Mouse (Mus musculus) intestine, embryonic 15.5 days (tissue): Measurements from ENCODE around the gene Gdap1l1. TPM values are rescaled to one million over a fixed set of nuclear protein-coding genes. Genes with fewer than 3 reads are reported as not detected.

Source experiments
- ATAC-seq: fragments of 200-750 bp; cut with Nextera tagmentation; 2 replicates; pipeline ENCODE4 v1.8.0; 2017; ENCODE audit warnings: moderate TSS enrichment, moderate library complexity
- H3K27ac ChIP-seq: fragments of 300-500 bp; sonication (generic); 2 replicates; pipeline ENCODE4 v1.5.1; 2015; ENCODE audit warnings: mild to moderate bottlenecking, inconsistent platforms
- H3K27me3 ChIP-seq: fragments of 300-500 bp; sonication (generic); replicated peaks from 2 replicates; pipeline ENCODE4 v1.6.1; 2015; ENCODE audit warnings: inconsistent platforms
- H3K36me3 ChIP-seq: fragments of 300-500 bp; sonication (generic); 2 replicates; pipeline ENCODE4 v1.6.1; 2015; ENCODE audit warnings: inconsistent platforms
- H3K4me1 ChIP-seq: fragments of 300-500 bp; sonication (generic); replicated peaks from 2 replicates; pipeline ENCODE4 v1.6.1; 2015; ENCODE audit warnings: inconsistent platforms
- H3K4me2 ChIP-seq: fragments of 300-500 bp; sonication (generic); replicated peaks from 2 replicates; pipeline ENCODE4 v1.6.1; 2015; ENCODE audit warnings: mild to moderate bottlenecking, inconsistent platforms
- H3K4me3 ChIP-seq: fragments of 300-500 bp; sonication (generic); replicated peaks from 2 replicates; pipeline ENCODE4 v1.5.1; 2015; ENCODE audit warnings: inconsistent platforms
- H3K9ac ChIP-seq: fragments of 300-500 bp; sonication (generic); 2 replicates; pipeline ENCODE4 v1.6.1; 2015; ENCODE audit warnings: inconsistent platforms
- H3K9me3 ChIP-seq: fragments of 300-500 bp; sonication (generic); 2 replicates; pipeline ENCODE4 v1.6.1; 2016; ENCODE audit warnings: inconsistent platforms
- WGBS: fragments of 180-500 bp; shearing (Covaris S2); methylation state at CpG from one replicate; pipeline ENCODE4 v1.1.7; 2015; 5-methylcytosine and 5-hydroxymethylcytosine counted together
- polyA plus RNA-seq: library from polyadenylated mRNA; unstranded; fragments of >200 nt; fragmentation: Nextera tagmentation; extraction: Ambion mirVana; gene quantifications from 2 replicates; pipeline ENCODE4 v1.2.1, GENCODE M21; 2015

The Gdap1l1 gene
- 5.9 and 6.1 TPM in 2 replicates for polyA plus RNA-seq

DNA sequence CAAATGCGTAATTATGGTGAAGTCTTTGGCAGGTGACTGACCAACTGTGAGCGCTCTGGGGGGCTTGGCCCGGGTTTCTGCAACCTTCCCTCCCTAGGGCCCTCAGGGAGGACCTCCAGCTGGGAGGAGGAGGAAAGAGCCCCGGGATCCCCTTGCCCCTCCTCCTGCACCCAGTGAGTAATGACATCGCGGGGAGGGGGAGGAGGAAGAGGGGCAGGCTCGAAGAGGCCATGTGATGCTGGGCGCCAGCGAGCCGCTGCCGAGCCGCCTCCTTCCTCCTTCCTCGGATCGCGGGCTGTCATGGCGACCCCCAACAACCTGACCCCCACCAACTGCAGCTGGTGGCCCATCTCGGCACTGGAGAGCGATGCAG lies at the start of gene Gdap1l1:
Gene Gdap1l1 (plus strand): TSS at position 231 of the 373 bp plus-strand sequence.
- H3K4me1 ChIP-seq, result peaks cover 14% of the 10 kb centered on the region; the same call in 1 of the 2 replicates
- peak within 1 kb of the TSS; percentile 37 for H3K9ac ChIP-seq
- peaks cover 22% of the 10 kb centered on the region for H3K27me3 ChIP-seq
- no peak within 1 kb of the TSS for H3K27ac ChIP-seq
- ATAC-seq, result peak; percentile 47
- H3K4me3 ChIP-seq, result peak within 1 kb of the TSS; percentile 40
- no peaks in the 10 kb centered on the region for H3K36me3 ChIP-seq
- H3K9me3 ChIP-seq, result no peaks in the 10 kb centered on the region
- 1% methylated on average over 17 of the region's 18 CpGs for WGBS
- peak within 1 kb of the TSS; percentile 60 for H3K4me2 ChIP-seq

GRCm38 (mm10) chr2:163392436-163392835 lies 45.8 kb upstream of the Gdap1l1 start:
- no peak overlapping the region for H3K27ac ChIP-seq
- H3K4me3 ChIP-seq, result no peak overlapping the region
- WGBS, result 67% methylated on average over 6 of the region's 6 CpGs
- H3K9me3 ChIP-seq, result no peaks in the 10 kb centered on the region
- H3K4me1 ChIP-seq, result peaks cover 4% of the 10 kb centered on the region; the same call in 1 of the 2 replicates
- H3K4me2 ChIP-seq, result no peak overlapping the region; the same call in 1 of the 2 replicates
- no peaks in the 10 kb centered on the region for H3K27me3 ChIP-seq
- H3K36me3 ChIP-seq, result no peaks in the 10 kb centered on the region
- no peak overlapping the region for H3K9ac ChIP-seq
- peak; percentile 77 for ATAC-seq

DNA sequence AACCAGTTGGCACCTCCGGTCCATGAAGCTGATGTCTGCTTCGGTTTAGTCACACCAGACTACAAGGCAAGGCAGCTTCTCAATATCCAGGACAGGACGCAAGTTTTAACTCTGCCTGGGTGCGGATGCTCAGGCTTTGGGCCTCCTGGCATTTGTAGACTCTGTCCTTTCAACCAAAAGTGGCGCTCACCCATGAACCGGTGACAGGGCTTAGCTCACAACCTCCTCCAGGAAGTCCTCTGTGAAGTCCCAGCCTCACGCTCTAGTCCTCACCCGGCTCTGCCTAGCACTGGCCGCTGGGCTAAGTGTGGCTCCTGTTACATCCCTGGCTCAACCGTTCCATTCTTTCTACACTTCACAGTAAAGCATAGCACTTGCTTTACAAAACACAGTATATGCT lies 45.0 kb upstream of the Gdap1l1 start:
- Histone ChIP-seq H3K4me2 (no peak overlapping the region; the same call in 1 of the 2 replicates), H3K4me1 (peaks cover 7% of the 10 kb centered on the region; the same call in 1 of the 2 replicates), H3K27ac (no peak overlapping the region), H3K36me3 (no peaks in the 10 kb centered on the region), H3K4me3 (no peak overlapping the region), H3K27me3 (no peaks in the 10 kb centered on the region), H3K9me3 (no peaks in the 10 kb centered on the region), H3K9ac (no peak overlapping the region)
- no peak for ATAC-seq
- 90% methylated on average over 10 of the region's 10 CpGs for WGBS

- no peaks in the 10 kb centered on the region for H3K9me3 ChIP-seq
- peak overlapping the region; percentile 41 for H3K4me2 ChIP-seq
- no peaks in the 10 kb centered on the region for H3K27me3 ChIP-seq
- no peak overlapping the region for H3K27ac ChIP-seq
- peak overlapping the region; percentile 28; the same call in 1 of the 2 replicates for H3K9ac ChIP-seq
- 66% methylated on average over 6 of the region's 6 CpGs for WGBS
- ATAC-seq, result no peak
- H3K4me1 ChIP-seq, result peaks cover 7% of the 10 kb centered on the region; the same call in 1 of the 2 replicates
- peak overlapping the region; percentile 7; the same call in 1 of the 2 replicates for H3K4me3 ChIP-seq
- no peaks in the 10 kb centered on the region for H3K36me3 ChIP-seq
Observed at GRCm38 (mm10) chr2:163393976-163394375, 44.3 kb upstream of the Gdap1l1 start.

DNA sequence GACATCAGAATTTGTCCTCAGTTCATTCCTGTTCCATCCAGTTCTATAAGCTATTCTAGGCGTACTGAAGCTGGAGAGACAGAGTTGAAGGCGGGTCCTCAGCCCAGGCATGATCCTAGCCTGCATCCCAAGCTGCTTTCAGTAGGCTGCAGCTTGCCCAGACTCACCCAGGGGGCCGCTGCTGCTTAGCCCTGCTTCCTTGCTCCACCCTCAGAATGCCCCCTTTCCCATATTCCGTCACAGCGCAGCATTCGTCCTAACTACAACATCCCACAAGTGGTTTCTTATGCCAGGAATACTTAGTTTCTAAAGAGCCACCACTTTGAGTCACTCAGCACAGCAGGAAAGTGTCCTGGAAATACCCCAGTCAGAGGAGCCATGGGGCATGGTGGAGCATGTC lies 43.3 kb upstream of the Gdap1l1 start:
- Histone ChIP-seq H3K9me3 (no peaks in the 10 kb centered on the region), H3K27ac (peak overlapping the region; percentile 48; the same call in 1 of the 2 replicates), H3K9ac (peak overlapping the region; percentile 8; the same call in 1 of the 2 replicates), H3K4me2 (peak overlapping the region; percentile 41; the same call in 1 of the 2 replicates), H3K27me3 (no peaks in the 10 kb centered on the region), H3K36me3 (no peaks in the 10 kb centered on the region), H3K4me3 (peak overlapping the region; percentile 22), H3K4me1 (peaks cover 7% of the 10 kb centered on the region; the same call in 1 of the 2 replicates)
- WGBS, result 65% methylated on average over 6 of the region's 6 CpGs
- no peak for ATAC-seq

DNA sequence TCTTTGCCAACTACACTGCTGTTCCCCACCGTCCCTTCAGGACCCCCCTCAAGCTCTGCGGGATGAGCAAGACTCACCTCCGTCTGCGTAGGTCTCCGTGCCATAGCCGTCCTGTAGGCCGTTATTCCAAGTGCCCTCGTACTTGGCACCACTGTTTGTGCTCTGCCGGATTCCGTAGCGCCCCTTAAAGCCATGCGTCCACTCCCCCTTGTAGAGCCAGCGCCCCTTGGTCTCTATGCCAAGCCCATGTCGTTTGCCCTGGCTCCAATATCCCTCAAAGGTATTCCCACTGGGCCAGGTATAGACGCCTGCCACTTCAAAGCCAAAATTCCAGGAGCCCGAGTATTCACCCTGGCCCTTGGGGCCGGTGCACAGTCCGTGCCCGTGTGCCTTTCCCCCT lies 41.2 kb upstream of the Gdap1l1 start:
- Histone ChIP-seq H3K4me3 (peak overlapping the region; percentile 30), H3K36me3 (no peaks in the 10 kb centered on the region), H3K27ac (peak overlapping the region; percentile 79), H3K4me1 (peaks cover 7% of the 10 kb centered on the region; the same call in 1 of the 2 replicates), H3K9me3 (no peaks in the 10 kb centered on the region), H3K27me3 (no peaks in the 10 kb centered on the region), H3K4me2 (peak overlapping the region; percentile 52), H3K9ac (peak overlapping the region; percentile 33; the same call in 1 of the 2 replicates)
- WGBS, result 85% methylated on average over 19 of the region's 19 CpGs
- no peak for ATAC-seq

- 8% methylated on average over 10 of the region's 10 CpGs for WGBS
- H3K9ac ChIP-seq, result peak within 1 kb of the TSS; percentile 33
- H3K27me3 ChIP-seq, result no peaks in the 10 kb centered on the region
- peak within 1 kb of the TSS; percentile 30 for H3K4me3 ChIP-seq
- H3K27ac ChIP-seq, result peak within 1 kb of the TSS; percentile 79
- H3K9me3 ChIP-seq, result no peaks in the 10 kb centered on the region
- H3K4me1 ChIP-seq, result 0 out of 2 replicates have a peak, but pooled peaks cover 3% of the 10 kb centered on the region
- H3K36me3 ChIP-seq, result no peaks in the 10 kb centered on the region
- peak within 1 kb of the TSS; percentile 52 for H3K4me2 ChIP-seq
- peak; percentile 79 for ATAC-seq
Observed at GRCm38 (mm10) chr2:163397905-163398304, 40.4 kb upstream of the Gdap1l1 start, which contains the start of gene Jph2. TSS of gene Jph2 (minus strand) at chr2:163397993.

GRCm38 (mm10) chr2:163398770-163399169 lies 39.5 kb upstream of the Gdap1l1 start:
- Histone ChIP-seq H3K27me3 (no peaks in the 10 kb centered on the region), H3K4me2 (no peak overlapping the region), H3K9me3 (no peaks in the 10 kb centered on the region), H3K4me3 (no peak overlapping the region), H3K4me1 (0 out of 2 replicates have a peak, but pooled peaks cover 3% of the 10 kb centered on the region), H3K27ac (peak overlapping the region; percentile 79), H3K9ac (peak overlapping the region; percentile 33; the same call in 1 of the 2 replicates), H3K36me3 (no peaks in the 10 kb centered on the region)
- 72% methylated on average over 4 of the region's 4 CpGs for WGBS
- ATAC-seq, result no peak

GRCm38 (mm10) chr2:163399222-163399621 lies 39.1 kb upstream of the Gdap1l1 start:
- Histone ChIP-seq H3K9me3 (no peaks in the 10 kb centered on the region), H3K4me3 (no peak overlapping the region), H3K4me1 (0 out of 2 replicates have a peak, but pooled peaks cover 3% of the 10 kb centered on the region), H3K36me3 (no peaks in the 10 kb centered on the region), H3K27ac (no peak overlapping the region), H3K4me2 (no peak overlapping the region), H3K9ac (no peak overlapping the region), H3K27me3 (no peaks in the 10 kb centered on the region)
- ATAC-seq, result no peak
- WGBS, result 67% methylated on average over 8 of the region's 8 CpGs

GRCm38 (mm10) chr2:163401221-163401620 lies 37.1 kb upstream of the Gdap1l1 start:
- no peak overlapping the region for H3K4me2 ChIP-seq
- 9% methylated on average over 8 of the region's 8 CpGs for WGBS
- H3K27ac ChIP-seq, result no peak overlapping the region
- H3K9me3 ChIP-seq, result no peaks in the 10 kb centered on the region
- H3K9ac ChIP-seq, result no peak overlapping the region
- no peak overlapping the region for H3K4me3 ChIP-seq
- H3K36me3 ChIP-seq, result no peaks in the 10 kb centered on the region
- H3K27me3 ChIP-seq, result no peaks in the 10 kb centered on the region
- 0 out of 2 replicates have a peak, but pooled peaks cover 3% of the 10 kb centered on the region for H3K4me1 ChIP-seq
- ATAC-seq, result no peak

- Histone ChIP-seq H3K4me1 (no peaks in the 10 kb centered on the region), H3K4me2 (no peak overlapping the region), H3K27ac (peak overlapping the region; percentile 33; the same call in 1 of the 2 replicates), H3K27me3 (no peaks in the 10 kb centered on the region), H3K4me3 (no peak overlapping the region), H3K9ac (no peak overlapping the region), H3K9me3 (no peaks in the 10 kb centered on the region), H3K36me3 (peaks cover 3% of the 10 kb centered on the region; the same call in 1 of the 2 replicates)
- peak; percentile 85 for ATAC-seq
- WGBS, result 54% methylated on average over 8 of the region's 8 CpGs
Observed at GRCm38 (mm10) chr2:163404037-163404815, 34.0 kb upstream of the Gdap1l1 start.

- Histone ChIP-seq H3K4me3 (no peak overlapping the region), H3K9ac (no peak overlapping the region), H3K27me3 (no peaks in the 10 kb centered on the region), H3K9me3 (no peaks in the 10 kb centered on the region), H3K4me2 (no peak overlapping the region), H3K36me3 (peaks cover 20% of the 10 kb centered on the region), H3K27ac (no peak overlapping the region), H3K4me1 (no peaks in the 10 kb centered on the region)
- no peak for ATAC-seq
- 92% methylated on average over 3 of the region's 3 CpGs for WGBS
Observed at GRCm38 (mm10) chr2:163410211-163410610, 28.1 kb upstream of the Gdap1l1 start.
